Mouse (Mus musculus) hindbrain, embryonic 11.5 days (tissue): ENCODE measurements around the gene Ranbp3l. TPM values are rescaled to one million over a fixed set of nuclear protein-coding genes. Genes with fewer than 3 reads are reported as not detected.

Experiments
- ATAC-seq: fragments of 200-750 bp; cut with Nextera tagmentation; 2 replicates; pipeline ENCODE4 v1.8.0; 2017; ENCODE audit warnings: mild to moderate bottlenecking, moderate TSS enrichment, moderate library complexity; ENCODE audit not compliant: low FRiP score
- DNase-seq: peaks from one replicate; pipeline ENCODE4 v3.0.0-alpha.2; 2015; ENCODE audit warnings: low spot score
- H3K27ac ChIP-seq: fragments of 300-500 bp; sonication (generic); 2 replicates; pipeline ENCODE4 v1.5.1; 2014; ENCODE audit warnings: mild to moderate bottlenecking, low read depth, low read length
- H3K27me3 ChIP-seq: fragments of 300-500 bp; sonication (generic); 2 replicates; pipeline ENCODE4 v1.6.1; 2014; ENCODE audit warnings: mild to moderate bottlenecking, low read length, moderate library complexity, mixed read lengths; ENCODE audit not compliant: control insufficient read depth, insufficient read depth
- H3K36me3 ChIP-seq: fragments of 300-500 bp; sonication (generic); 2 replicates; pipeline ENCODE4 v1.6.1; 2014; ENCODE audit warnings: mild to moderate bottlenecking, low read length, moderate library complexity, mixed read lengths; ENCODE audit not compliant: control insufficient read depth, insufficient read depth
- H3K4me1 ChIP-seq: fragments of 300-500 bp; sonication (generic); replicated peaks from 2 replicates; pipeline ENCODE4 v1.6.1; 2014; ENCODE audit warnings: low read length, mixed read lengths; ENCODE audit not compliant: control insufficient read depth, insufficient read depth
- H3K4me2 ChIP-seq: fragments of 300-500 bp; sonication (generic); replicated peaks from 2 replicates; pipeline ENCODE4 v1.6.1; 2014; ENCODE audit warnings: mild to moderate bottlenecking, low read depth, low read length
- H3K4me3 ChIP-seq: fragments of 300-500 bp; sonication (generic); 2 replicates; pipeline ENCODE4 v1.5.1; 2014; ENCODE audit warnings: low read depth, low read length
- H3K9ac ChIP-seq: fragments of 300-500 bp; sonication (generic); 2 replicates; pipeline ENCODE4 v1.6.1; 2014; ENCODE audit warnings: low read depth, low read length
- H3K9me3 ChIP-seq: fragments of 300-500 bp; sonication (generic); 2 replicates; pipeline ENCODE4 v1.6.1; 2016; ENCODE audit warnings: low read length; ENCODE audit not compliant: control insufficient read depth
- WGBS: fragments of 180-500 bp; shearing (Covaris S2); extraction: QIAGEN DNeasy Blood & Tissue Kit; methylation state at CpG from one replicate; pipeline ENCODE4 v1.1.7; 2014; 5-methylcytosine and 5-hydroxymethylcytosine counted together
- polyA plus RNA-seq: library from polyadenylated mRNA; unstranded; fragments of >200 nt; fragmentation: Nextera tagmentation; extraction: Ambion mirVana; gene quantifications from 2 replicates; pipeline ENCODE4 v1.2.1, GENCODE M21; 2014

The Ranbp3l gene
- polyA plus RNA-seq, 1 experiment from 2014 or later: 0.45 TPM

- Histone ChIP-seq H3K27ac (no peak overlapping the region), H3K27me3 (no peaks in the 10 kb centered on the region), H3K9ac (no peak overlapping the region), H3K4me2 (no peak overlapping the region), H3K4me3 (no peak overlapping the region), H3K9me3 (no peaks in the 10 kb centered on the region), H3K36me3 (no peaks in the 10 kb centered on the region), H3K4me1 (no peaks in the 10 kb centered on the region)
- no peak for DNase-seq
- 83% methylated on average over 2 of the region's 2 CpGs for WGBS
- ATAC-seq: no peak
Observed at GRCm38 (mm10) chr15:9059856-9060255, 92.1 kb downstream of the Ranbp3l start.

- Histone ChIP-seq H3K4me3 (no peak overlapping the region), H3K27ac (no peak overlapping the region), H3K9me3 (no peaks in the 10 kb centered on the region), H3K4me1 (no peaks in the 10 kb centered on the region), H3K4me2 (no peak overlapping the region), H3K27me3 (no peaks in the 10 kb centered on the region), H3K36me3 (no peaks in the 10 kb centered on the region), H3K9ac (no peak overlapping the region)
- peak; percentile 78 for ATAC-seq
- 45% methylated on average over 7 of the region's 7 CpGs for WGBS
- peak; percentile 48 for DNase-seq
Observed at GRCm38 (mm10) chr15:9061150-9061882, 93.6 kb downstream of the Ranbp3l start.

DNA sequence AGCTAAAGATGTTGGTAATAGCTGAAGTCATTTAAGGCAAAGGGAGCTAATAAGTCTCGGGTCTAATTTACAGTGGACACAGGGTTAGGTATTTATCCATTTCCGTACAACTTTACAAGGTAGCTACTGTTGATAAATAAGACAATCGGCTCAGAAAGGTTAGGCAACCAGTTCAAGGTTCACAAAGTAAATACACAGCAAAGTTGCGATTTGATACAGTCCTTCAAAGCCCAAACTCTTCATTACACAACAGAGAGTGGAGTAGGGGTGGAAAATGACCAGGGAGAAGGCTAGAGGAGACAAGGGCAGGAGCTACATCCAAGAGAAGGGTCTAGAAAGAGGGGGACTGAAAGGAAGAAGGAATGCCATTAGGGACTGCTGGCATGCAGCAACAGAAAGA lies 101.1 kb downstream of the Ranbp3l start:
- no peaks in the 10 kb centered on the region for H3K4me1 ChIP-seq
- H3K27me3 ChIP-seq: no peaks in the 10 kb centered on the region
- ATAC-seq (no peak), DNase-seq (no peak)
- WGBS: 89% methylated on average over 4 of the region's 4 CpGs
- H3K9ac ChIP-seq: no peak overlapping the region
- H3K36me3 ChIP-seq: no peaks in the 10 kb centered on the region
- H3K9me3 ChIP-seq: no peaks in the 10 kb centered on the region
- H3K27ac ChIP-seq: no peak overlapping the region
- H3K4me3 ChIP-seq: no peak overlapping the region
- no peak overlapping the region for H3K4me2 ChIP-seq

DNA sequence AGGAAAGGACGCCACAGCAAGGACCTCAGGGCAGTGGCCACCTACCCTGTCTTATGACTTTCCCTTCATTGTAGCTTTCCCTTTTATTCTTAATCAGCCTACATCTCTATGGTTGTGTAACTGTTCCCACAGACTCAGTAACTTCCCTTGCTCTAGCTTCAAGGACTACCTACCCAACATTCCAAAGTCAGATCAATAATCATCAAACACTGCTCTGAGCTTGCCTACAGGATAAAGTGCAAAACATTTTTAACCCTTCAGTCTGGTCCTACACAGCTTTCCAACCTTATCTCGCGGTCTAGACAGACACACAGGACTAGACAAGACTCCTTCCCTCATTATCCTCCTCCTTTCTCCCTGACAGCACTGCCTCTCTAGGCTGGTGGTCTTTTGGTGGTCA lies 102.6 kb downstream of the Ranbp3l start:
- peak overlapping the region; percentile 53 for H3K9ac ChIP-seq
- peak overlapping the region; percentile 65 for H3K4me2 ChIP-seq
- H3K4me3 ChIP-seq: peak overlapping the region; percentile 89
- H3K36me3 ChIP-seq: no peaks in the 10 kb centered on the region
- 0% methylated on average over 3 of the region's 3 CpGs for WGBS
- peaks cover 2% of the 10 kb centered on the region; the same call in 1 of the 2 replicates for H3K4me1 ChIP-seq
- H3K27me3 ChIP-seq: no peaks in the 10 kb centered on the region
- DNase-seq: no peak
- peak; percentile 29 for ATAC-seq
- H3K9me3 ChIP-seq: no peaks in the 10 kb centered on the region
- peak overlapping the region; percentile 12; the same call in 1 of the 2 replicates for H3K27ac ChIP-seq

- Histone ChIP-seq H3K36me3 (no peaks in the 10 kb centered on the region), H3K9me3 (no peaks in the 10 kb centered on the region), H3K4me2 (peak within 1 kb of the TSS; percentile 65), H3K27me3 (no peaks in the 10 kb centered on the region), H3K4me1 (peaks cover 2% of the 10 kb centered on the region), H3K4me3 (peak within 1 kb of the TSS; percentile 89), H3K27ac (peak within 1 kb of the TSS; percentile 81), H3K9ac (peak within 1 kb of the TSS; percentile 93)
- under 1% methylated on average over 36 of the region's 54 CpGs for WGBS
- peak; percentile 97 for DNase-seq
- peak; percentile 99 for ATAC-seq
Observed at GRCm38 (mm10) chr15:9070912-9071555, 103.3 kb downstream of the Ranbp3l start, which contains the start of gene Nadk2. Gene Nadk2 (plus strand): TSS chr15:9071260.

DNA sequence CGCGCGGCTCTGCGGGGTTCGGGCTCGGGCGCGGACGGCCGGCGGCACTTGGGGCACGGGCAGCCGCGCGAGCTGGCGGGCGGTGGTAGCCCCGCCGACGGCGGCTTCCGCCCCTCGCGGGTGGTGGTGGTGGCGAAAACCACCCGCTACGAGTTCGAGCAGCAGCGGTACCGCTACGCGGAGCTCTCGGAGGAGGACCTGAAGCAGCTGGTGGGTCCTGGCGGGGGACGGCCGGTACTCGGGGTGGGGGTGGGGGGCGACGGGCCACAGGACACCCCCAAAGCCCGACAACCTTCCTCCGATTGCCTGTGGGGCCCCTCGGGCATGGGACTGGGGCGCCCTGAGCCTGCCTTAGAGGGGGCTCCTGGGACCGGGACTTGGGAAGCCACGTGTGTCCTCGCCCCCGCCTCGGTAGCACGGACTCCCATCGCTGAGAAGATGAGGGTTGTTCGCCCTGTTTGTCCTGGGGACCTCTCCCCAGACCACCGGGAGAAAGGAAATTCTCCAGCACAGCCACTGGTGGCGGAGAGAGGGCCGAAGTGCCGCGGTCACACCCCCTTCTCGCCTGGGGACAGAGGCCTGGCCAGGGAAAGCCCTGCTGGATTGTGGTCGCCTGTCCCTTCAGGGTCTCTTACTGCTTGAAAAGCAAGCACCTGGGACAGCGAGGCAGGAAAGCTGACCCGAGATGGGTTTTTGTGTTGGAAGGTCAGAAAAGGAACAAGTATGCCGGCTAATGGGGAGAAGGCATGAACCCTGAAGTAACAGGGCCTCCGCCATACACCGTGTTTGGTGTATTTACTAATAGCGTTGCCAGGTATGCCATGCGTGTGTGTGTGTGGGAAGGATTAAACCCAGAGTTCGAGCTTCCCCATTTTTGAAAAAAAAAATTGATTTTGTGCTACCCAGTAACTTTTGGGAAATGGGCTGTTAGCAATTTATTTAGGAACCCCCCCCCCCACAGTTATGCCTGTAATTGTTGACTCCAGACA lies 104.1 kb downstream of the Ranbp3l start:
- Histone ChIP-seq H3K4me1 (peaks cover 2% of the 10 kb centered on the region), H3K36me3 (no peaks in the 10 kb centered on the region), H3K27me3 (no peaks in the 10 kb centered on the region), H3K4me2 (peak overlapping the region; percentile 65), H3K27ac (peak overlapping the region; percentile 81), H3K4me3 (peak overlapping the region; percentile 89), H3K9me3 (no peaks in the 10 kb centered on the region), H3K9ac (peak overlapping the region; percentile 93)
- ATAC-seq (peak; percentile 47), DNase-seq (peak; percentile 73)
- 1% methylated on average over 46 of the region's 66 CpGs for WGBS

- H3K9ac ChIP-seq: no peak overlapping the region
Observed at GRCm38 (mm10) chr15:9072630-9073029, 104.9 kb downstream of the Ranbp3l start.

DNA sequence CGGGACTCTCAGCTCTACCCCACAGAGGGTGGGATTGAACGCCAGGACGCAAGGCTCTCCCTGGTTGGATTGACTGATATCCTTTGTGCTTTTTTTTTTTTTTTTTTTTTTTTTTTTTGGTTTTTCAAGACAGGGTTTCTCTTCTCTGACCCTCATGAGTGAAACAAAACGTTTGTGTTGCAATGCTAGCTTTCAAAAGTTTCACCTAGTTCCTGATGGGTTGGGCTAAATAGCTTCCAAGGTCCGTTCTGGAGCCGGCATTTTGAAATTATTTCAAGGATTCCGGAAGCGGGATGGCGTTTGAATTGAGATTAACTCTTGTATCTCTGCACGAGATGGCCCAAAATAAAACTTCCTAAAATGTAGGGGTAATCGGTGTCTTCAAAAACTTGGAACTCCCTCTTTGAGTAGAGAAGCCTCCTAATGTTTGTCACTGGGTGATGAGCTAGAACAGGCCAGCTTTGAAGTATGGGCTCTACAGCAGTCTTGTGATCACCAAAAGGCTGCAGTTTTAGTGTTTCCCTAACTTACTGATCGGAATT lies 105.4 kb downstream of the Ranbp3l start:
- H3K36me3 ChIP-seq: no peaks in the 10 kb centered on the region
- no peak overlapping the region for H3K9ac ChIP-seq
- WGBS: 56% methylated on average over 12 of the region's 12 CpGs
- H3K4me1 ChIP-seq: peaks cover 2% of the 10 kb centered on the region
- ATAC-seq: no peak
- DNase-seq: no peak
- no peak overlapping the region for H3K27ac ChIP-seq
- H3K9me3 ChIP-seq: no peaks in the 10 kb centered on the region
- H3K27me3 ChIP-seq: no peaks in the 10 kb centered on the region
- peak overlapping the region; percentile 65; the same call in 1 of the 2 replicates for H3K4me2 ChIP-seq
- H3K4me3 ChIP-seq: peak overlapping the region; percentile 89; the same call in 1 of the 2 replicates

More at GRCm38 (mm10) chr15:9072630-9073029, 104.9 kb downstream of the Ranbp3l start:
- H3K4me2 ChIP-seq: peak overlapping the region; percentile 65
- no peaks in the 10 kb centered on the region for H3K36me3 ChIP-seq
- no peaks in the 10 kb centered on the region for H3K27me3 ChIP-seq
- H3K4me3 ChIP-seq: peak overlapping the region; percentile 89
- DNase-seq (no peak), ATAC-seq (no peak)
- H3K4me1 ChIP-seq: peaks cover 2% of the 10 kb centered on the region
- WGBS: 37% methylated on average over 5 of the region's 5 CpGs
- no peaks in the 10 kb centered on the region for H3K9me3 ChIP-seq
- no peak overlapping the region for H3K27ac ChIP-seq
